Mouse (Mus musculus): ENCODE data around the gene Cntd1.

Cntd1 gene

DNA sequence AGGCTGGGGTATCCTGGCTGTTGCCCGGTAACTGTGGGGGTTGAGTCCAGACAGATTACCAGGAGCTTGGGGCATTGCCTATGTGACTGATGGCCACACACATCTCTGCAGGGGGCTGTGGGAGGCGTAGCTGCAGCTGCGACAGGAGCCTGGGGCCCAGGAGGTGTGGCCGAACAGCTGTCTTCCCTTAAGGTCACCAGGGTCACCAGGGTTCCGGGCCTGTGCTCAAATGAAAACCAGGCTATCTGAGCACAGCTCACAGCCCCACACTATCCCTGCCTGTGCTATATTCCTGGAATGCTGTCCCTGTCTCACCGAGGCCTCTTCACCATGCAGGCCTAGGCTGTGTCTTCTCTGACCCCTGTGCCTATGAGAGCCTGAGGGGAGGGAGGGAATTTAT is 55.7 kb downstream of the Cntd1 start:
- DNase-seq: no peak

- DNase-seq: no peak
These were observed 56.9 kb downstream of the Cntd1 start for GRCm38 (mm10) chr11:101335685-101336084.

DNA sequence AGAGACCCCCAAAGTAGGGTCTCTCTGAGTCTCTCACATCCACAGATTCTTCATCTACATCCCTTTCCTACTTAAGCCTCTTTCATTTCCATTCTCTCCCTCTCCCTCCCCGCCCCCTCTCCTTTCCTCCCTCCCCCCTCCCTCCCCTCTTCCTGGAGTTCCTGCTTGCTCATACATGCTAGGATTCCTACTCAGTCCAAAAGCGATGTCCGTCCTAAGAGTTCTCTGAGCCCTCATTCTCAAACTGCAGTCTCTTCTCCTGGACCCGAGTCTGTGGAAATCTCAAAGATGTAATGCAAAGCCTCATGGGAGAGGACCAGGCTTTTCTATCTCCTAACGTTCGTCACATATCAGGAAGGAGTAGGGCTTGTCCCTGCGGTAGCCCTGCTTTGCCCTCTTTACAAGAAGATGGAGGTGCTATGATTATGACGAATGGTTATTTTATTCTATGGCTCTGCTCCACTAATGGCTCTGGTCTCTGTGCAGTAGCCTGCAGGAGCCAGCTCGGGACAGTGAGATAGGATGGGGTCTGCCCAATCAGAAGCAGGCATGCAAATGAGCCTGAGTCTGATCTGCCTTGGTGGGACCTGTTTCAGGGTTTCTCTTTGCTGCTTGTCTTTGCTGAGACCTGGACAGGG is 59.4 kb downstream of the Cntd1 start:
- DNase-seq: no peak

All from right cerebral cortex, postnatal 4 days (tissue).